Mouse (Mus musculus): ENCODE data around the gene Ggn. TPM values are rescaled to one million over a fixed set of nuclear protein-coding genes. Genes with fewer than 3 reads are reported as not detected.

The Ggn gene
- total RNA-seq, 2 experiments from 2014 or later: 0.92 to 1.2 TPM

DNA sequence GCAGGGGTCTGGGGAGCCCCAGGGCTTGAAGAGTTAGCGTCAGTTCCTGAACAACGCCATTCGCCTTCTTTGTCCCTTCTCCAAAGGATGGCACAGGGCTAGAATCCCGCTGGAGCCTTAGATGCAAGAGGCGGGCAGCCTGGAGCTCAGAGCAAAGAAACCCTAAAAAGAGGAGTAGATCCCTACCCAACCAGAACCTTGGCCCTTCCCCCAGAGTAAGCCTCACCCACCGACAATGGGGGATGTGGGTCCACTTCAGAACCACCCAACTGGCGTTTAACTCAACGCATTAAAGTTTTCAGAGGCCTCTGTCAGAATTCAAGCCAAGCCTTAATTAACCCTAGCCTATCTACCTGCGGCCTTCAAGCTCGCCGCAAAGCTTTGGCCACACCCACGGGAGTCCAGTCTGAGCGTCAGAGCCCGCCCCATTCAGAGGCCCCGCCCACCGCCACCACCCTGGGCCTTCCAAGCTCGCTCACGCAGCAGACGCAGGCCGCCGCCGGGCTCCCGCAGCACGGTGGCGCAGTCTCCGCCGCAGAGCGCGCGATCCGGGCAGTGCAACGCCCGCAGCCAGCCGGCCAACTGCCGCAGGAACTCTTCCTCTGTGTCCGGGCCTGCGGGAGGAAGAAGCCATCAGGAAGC, 14.7 kb upstream of the Ggn start:
- intact Hi-C loops (cut with DNase I): loop anchor here (10.0 kb wide), 1 partner anchor 101 kb away; no protein-coding TSS in a partner anchor
- peak; percentile 88 to 91 for DNase-seq (ENCODE audit: low spot score in 2 of 2)

DNA sequence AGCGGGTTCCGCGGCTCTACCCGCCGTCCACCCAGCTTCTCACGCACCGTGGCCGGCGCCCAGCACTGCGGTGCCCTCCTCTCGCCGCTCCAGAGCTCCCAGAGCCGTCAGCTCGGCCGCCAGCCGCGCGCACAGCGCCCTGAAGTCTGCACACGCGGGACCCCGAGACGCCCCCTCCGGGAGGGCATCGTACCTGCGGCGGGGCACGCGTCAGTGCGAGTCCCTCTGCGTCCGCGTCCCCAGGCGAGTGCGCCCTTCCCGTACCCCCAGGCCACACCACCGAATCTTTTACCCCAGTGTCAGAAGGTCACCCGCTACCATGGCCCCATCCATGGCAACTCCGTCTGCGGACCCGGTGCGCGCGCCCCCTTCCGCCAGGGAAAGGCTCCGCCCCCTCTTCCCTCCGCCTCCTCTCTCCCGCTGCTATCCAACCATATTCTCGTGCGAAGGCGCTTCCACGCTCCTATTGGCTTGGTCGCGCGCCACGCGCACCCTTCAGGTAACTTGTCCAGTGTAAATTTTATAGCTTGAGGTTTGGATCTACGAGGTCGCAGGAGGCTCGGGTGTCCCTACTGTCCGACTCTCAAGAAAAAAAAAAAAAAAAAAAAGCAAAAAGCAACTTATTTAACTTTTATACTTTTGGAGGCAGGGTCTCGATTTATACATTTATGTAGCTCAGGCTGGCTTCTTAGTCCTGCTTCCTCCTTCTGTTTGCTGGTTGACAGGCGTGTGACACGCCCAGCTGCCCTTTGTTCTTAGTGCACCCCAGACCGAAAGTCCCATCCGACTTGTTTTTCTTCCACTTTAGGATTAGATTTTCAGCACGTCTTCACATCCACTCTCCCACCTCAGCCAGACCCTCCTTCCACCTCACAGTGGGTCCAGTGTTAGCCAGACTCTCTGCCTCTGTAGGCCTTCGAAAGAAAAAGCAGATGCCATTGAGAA, 13.9 kb upstream of the Ggn start, which contains the start of gene Fam98c:
Gene Fam98c, minus strand, starts transcription at position 397 of the 945 bp plus-strand sequence.
- intact Hi-C loops (cut with DNase I): loop anchor here (10.0 kb wide), 1 partner anchor 101 kb away; no protein-coding TSS in a partner anchor
- DNase-seq (ENCODE audit: low spot score in 2 of 2): peak; percentile 80 to 87

DNA sequence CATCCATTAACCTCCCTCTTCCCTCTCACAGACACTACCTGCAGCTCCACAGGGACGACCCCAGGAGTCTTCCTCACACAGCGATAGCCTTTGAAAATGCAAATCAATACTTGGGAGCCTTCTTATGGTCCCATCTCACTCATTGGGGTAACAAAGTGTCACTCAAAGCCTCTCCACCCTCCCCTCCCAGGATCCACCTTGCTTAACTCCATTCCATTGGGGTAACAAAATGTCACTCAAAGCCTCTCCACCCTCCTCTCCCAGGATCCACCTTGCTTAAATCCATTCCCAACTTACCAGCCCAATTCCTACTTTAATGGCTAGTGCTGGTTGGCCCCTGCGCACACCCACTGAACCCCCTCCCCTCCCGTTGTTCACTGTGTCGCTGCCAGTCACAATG, 11.7 kb upstream of the Ggn start:
- DNase-seq (ENCODE audit: low spot score in 2 of 2): no peak
- intact Hi-C loops (cut with DNase I): loop anchor here (10.0 kb wide), 1 partner anchor 103 kb away; no protein-coding TSS in a partner anchor

DNA sequence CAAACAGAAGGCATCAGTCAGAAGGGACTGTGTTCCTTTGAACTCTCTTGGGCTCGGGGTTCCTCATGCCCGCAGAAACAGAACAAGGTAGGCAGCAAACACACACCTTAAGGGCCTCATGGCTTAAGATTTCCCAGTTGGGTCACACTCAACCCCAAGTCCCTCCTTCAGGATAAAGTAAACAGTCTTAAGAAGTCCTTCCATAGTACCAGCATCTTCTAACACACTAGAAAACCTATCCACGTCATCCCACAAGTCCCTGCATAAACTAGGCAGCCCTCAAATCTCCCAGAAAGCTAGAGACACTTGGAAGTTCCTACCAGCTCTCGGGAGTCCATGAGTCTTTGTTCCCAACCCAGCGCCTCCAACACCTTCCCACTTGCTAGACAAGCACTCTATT, 7.7 kb upstream of the Ggn start:
- no peak for DNase-seq (ENCODE audit: low spot score in 2 of 2)
- intact Hi-C loops (cut with DNase I): no loop called here

DNA sequence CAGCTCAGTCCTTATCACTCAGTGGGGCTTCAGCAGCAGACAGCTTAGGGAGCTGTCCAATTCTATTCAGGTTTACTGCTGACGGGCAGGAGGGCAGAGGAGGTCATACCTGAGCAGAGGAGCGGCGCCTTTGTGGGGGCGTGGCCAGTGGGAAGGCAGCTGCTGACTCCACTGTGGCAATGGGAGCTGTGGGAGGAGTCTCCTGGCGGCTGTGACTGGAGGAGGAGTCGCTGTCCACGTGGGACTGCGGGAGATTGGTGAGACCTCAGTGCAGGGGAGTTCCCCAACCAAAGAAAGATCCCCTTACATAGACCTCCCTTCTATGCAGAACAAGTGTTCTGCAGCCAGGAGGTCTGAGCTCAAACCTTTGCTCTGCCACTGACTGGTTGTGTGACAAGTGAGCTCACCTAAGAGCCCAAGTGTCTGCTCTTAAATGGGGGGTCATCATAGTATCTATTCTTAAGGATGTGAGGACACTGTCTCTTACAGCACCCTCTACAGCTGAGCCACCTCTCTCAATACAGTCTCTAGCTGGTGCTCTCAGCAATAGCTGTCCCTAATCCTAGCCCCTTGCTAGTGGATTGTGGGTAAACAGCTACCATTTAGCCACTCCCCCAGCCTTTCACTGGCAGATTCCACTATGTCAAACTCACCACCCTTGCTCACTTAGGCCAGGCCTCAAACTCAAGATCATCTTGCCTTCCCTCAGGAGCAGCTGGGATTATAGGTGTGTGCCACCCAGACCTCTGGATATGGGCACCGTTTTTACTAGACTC, 7.1 kb upstream of the Ggn start:
- intact Hi-C loops (cut with DNase I): no loop called here
- no peak for DNase-seq (ENCODE audit: low spot score in 2 of 2)

DNA sequence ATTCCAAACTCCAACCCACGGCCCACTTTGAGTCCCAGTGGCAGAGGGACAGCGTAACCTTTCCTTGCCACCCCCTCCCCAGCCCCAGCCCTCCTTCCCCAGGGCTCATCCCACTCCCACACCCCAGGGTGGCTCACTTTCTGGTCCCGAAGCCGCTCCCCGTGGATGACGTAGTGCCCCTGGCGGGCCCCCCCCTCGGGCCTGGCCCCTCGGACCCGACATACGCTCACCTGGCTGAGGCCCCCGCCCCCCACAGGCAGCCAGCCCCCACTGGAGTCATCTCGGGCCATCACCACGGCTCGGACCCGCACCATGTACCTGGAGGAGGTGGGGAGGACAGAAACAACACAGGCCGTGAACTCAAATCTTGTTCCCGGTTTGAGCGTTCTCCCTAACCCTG, 2.4 kb upstream of the Ggn start:
- intact Hi-C loops (cut with DNase I): loop anchor here (5.0 kb wide), 1 partner anchor 70 kb away; the partner anchor contains the start of gene Yif1b

DNA sequence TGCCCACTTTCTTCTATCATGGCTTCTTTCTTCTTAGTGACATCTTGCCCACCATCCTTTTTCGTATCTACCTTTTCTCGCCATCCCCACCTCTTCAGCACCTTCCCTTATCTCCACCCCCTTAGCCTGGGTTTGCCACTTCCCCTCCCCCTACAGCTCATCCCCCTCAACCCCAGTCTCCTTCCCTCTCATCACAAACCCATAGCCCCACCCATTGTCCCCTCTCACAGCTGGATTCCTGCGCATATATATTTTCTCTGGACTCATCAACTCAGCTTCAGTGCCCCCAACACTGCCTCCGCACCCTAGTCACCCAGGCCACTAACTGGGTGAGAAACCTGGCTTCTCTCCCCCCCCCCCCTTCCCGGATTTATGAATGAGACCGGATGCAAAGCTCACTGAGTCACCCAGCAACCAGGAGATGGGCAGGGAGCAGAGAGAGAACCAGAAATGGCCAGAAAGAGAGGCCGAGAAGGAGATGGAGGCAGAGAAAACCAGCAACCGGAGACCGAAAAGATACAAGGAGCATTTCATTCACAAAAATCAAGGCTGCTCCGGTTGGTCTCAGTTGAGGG, 1.8 kb upstream of the Ggn start:
- intact Hi-C loops (cut with DNase I): loop anchor here (5.0 kb wide), 1 partner anchor 69 kb away; the partner anchor contains the start of gene Yif1b
- no peak for DNase-seq (ENCODE audit: low spot score in 2 of 2)

More for the DNA sequence above, 2.4 kb upstream of the Ggn start:
- no peak for DNase-seq (ENCODE audit: low spot score in 2 of 2)

DNA sequence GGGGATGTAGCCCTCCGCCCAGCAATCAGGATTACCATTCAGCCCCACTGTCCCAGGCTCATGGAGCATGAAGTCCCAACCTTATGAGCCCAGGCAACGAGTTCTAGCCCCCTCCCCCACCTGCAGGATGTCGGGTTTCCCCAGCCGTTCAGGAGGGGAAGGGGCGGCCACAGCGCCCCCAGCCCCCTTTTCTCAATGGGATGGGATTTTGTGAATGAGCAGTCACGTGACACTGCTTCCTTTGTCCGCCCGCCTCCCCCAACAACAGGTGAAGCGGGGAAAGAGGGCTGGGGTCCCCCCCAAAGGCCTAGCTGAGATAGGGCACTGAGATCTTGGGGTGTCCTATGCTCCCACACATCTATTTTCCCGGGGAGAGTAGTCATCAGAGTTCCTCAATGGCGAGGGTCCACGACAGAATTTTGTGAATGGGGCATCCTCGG, 1.2 kb upstream of the Ggn start:
- intact Hi-C loops (cut with DNase I): loop anchor here (5.0 kb wide), 1 partner anchor 68 kb away; the partner anchor contains the start of gene Yif1b
- DNase-seq (ENCODE audit: low spot score in 2 of 2): no peak

DNA sequence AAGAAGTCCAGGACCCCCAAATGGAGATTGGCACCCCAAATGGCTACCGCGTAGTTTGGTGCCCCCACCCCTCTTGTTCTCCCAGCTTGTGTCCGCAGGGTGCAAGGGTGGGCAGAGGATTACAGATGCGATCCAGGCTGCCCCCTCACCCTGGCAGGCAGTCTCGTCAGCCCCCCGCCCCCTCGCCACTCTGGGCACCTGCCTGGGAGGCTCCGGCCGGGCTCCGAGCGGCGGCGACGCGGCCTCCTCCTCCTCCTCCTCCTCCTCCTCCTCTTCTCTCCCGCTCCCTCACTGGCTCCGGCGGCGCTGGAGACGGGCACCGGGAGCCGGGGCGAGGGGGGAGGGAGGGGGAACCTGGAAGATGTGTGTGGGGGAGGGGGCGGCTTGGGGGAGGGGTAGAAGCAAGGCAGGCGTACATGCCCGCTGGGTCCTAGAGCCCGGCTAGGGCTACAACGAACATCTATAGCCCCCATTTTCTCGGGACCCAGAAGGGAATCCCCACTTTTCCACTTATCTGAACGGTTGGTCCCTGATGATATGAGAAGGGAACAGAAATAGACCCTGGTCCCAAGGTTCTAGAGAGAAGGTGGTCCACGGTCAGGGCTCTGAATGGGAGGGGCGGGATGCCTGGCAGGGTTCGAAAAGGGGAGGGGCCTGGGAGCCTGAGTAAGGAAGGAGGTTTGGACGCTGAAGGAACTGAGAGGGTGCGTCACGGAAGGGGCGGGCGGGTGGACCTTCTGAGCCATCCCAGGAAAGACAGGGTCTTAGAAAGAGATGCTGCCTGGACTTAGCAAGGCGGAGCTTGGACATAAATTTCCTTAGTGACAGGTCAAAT, 562 bp upstream of the Ggn start:
- intact Hi-C loops (cut with DNase I): loop anchor here (5.0 to 10.0 kb wide), 3 partner anchors 68 to 195 kb away; partner anchors contain the start of genes Dpf1 and Yif1b
- peak; percentile 80 to 81 for DNase-seq (ENCODE audit: low spot score in 2 of 2)

DNA sequence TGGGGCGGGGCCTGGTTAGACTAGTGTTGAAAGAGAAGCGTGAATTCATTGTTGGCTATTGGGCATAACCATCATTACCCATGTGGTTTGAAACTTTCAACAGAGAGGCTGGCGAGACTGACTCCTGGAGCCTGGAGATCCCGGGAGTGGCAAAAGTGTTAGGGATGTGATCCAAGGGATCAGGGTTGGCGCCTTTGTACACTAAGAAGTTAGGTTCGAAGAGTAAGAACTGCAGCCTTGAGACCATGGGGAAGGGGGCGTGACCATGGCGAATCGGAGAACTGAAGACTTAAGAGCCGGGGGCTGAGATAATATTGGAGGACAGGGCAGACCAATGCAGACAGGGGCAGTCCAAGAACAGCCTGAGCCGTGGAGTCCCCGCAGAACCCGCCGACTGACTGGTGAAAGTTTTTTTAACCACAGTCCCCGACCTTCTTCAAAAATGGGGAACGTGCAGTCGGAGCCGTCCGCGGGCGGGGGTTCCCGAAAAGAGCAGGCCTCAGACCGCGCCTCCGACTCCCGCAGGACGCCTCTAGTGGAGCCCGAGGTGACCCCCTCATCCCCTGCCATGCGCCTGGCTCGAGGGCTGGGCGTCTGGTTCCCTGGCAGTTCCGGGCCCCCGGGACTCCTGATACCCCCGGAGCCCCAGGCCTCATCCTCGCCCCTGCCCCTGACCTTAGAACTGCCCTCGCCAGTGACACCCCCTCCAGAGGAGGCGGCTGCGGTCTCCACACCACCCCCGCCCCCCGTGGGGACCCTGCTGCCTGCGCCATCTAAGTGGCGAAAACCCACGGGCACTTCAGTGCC, 948 bp downstream of the Ggn start:
- no peak for DNase-seq (ENCODE audit: low spot score in 2 of 2)
- intact Hi-C loops (cut with DNase I): loop anchor here (5.0 to 10.0 kb wide), 2 partner anchors 131 to 194 kb away; partner anchors contain the start of gene Dpf1

DNA sequence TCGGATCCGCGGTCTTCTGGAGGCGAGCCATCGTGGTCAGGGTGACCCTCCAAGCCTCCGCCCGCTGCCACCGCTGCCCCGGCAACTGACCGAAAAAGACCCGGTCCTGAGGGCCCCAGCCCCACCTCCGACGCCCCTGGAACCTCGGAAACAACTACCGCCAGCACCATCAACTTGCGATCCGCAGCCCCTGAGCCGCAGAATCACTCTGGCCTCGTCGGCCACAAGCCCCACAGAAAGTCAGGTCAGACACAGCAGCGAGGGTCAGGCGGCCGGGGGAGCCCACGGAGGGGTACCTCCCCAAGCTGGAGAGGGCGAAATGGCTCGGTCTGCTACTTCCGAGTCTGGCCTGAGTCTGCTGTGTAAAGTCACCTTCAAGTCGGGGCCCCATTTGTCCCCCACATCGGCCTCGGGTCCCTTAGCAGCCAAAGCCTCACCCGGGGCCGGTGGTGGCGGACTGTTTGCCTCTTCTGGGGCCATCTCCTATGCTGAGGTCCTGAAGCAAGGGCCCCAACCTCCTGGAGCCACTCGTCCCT, 1.6 kb downstream of the Ggn start:
- intact Hi-C loops (cut with DNase I): loop anchor here (5.0 to 10.0 kb wide), 2 partner anchors 131 to 193 kb away; partner anchors contain the start of gene Dpf1
- DNase-seq (ENCODE audit: low spot score in 2 of 2): no peak

DNA sequence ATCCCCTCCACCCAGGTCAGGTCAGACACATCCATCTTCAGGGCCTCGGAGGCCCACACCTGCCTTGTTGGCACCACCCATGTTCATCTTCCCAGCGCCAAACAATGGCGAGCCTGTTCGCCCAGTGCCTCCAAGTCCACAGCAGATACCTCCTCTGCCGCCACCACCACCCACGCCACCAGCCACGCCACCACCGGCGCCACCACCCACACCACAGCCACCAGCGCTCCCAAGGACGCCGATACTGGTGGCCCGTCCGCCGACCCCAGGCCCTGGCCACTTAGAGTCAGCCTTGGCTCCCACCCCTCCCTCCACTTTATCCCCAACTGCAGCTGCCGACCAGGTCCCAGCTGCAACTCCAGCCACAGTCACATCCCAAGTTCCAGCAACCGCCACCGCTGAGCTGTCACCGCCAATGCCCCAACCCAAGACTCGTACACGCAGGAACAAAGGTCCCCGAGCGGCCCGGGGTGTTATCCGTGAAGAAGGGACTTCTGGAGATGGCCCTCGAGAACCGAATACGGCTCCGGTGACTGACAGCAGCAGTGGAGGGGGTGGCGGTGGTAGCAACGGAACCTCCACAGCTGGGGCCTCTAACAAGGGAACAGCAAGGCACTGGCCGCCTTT, 2.5 kb downstream of the Ggn start:
- DNase-seq (ENCODE audit: low spot score in 2 of 2): no peak

DNA sequence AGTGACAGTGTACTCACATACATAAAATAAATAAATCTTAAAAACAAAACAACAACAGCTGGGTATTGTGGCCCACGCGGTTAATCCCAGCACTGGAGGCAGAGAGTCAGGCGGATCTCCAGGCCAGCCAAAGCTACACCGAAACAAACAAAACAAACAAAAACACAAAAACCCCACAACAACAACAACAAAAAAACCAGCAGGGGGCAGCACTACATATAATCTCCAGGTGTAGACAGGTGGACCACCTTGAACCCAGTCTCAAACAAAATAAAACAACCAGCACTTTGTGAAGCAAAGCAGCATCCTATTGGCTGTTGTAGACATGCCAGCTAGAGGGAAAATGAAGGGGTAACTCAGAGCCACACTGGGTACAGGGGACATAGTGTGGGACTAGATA, 8.1 kb downstream of the Ggn start:
- intact Hi-C loops (cut with DNase I): loop anchor here (10.0 kb wide), 1 partner anchor 187 kb away; no protein-coding TSS in a partner anchor
- DNase-seq (ENCODE audit: low spot score in 2 of 2): no peak

More for the DNA sequence above, 2.5 kb downstream of the Ggn start:
- intact Hi-C loops (cut with DNase I): loop anchor here (5.0 to 10.0 kb wide), 2 partner anchors 130 to 192 kb away; partner anchors contain the start of gene Dpf1

DNA sequence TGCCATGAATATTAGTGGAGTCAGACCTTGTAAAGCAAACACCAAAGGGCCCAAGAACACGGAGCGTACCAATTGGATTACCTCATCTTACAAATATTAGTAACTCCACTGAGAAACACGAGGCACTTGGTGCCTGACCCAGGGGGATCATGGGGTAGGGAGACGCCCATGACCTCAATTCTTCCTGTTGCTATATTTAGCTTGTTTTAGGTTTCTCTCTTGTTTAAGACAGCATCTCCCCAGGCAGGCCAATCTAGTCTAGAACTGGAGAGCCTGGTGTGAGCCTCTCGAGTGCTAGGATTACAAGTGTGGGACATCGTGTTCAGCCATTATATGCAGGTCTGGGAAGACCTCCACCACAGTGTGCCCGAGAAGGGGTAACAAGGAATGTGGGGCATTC, 9.3 kb downstream of the Ggn start:
- no peak for DNase-seq (ENCODE audit: low spot score in 2 of 2)
- intact Hi-C loops (cut with DNase I): loop anchor here (10.0 kb wide), 1 partner anchor 185 kb away; no protein-coding TSS in a partner anchor

DNA sequence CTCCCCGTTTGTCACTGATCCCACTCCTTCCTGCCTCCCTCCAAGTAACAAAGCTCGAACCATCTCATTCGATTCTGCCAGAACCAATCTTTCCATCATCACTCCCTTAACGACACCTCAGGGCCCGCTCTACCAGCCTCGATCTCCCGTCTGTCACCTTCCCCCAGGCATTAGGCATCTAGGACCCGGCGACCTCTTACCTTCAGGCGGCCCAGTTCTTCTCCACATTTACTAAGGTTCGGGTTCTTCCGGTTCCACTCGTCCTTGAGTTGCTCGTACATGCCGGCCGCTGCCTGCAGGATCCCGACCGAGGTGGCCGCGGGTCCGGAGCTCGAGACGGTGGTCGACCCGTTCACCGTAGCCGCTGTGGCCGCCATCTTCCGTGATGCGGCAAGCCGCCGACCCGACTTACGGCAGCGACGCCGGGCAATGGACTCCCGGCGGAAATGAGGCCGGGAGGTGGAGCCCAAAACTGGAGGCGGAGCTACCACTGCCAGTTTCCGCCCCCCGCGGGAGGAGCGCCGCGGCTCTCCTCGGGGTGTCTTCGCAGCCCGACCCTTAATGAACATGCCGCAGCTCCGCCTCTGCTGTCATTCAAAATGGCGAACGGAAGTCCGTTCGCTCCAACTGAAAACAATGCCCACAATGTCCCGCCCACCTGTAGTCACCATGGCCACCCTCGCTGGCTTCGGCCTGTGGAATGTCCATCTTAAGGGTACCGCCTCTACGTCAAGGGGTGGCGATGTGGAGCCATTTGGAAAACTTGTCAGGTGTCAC, 10.3 kb downstream of the Ggn start, which contains the start of gene Psmd8:
Gene Psmd8, minus strand, starts transcription at position 625 of the 777 bp plus-strand sequence.
- peak; percentile 95 to 97 for DNase-seq (ENCODE audit: low spot score in 2 of 2)
- intact Hi-C loops (cut with DNase I): loop anchor here (5.0 kb wide), 1 partner anchor 57 kb away; the partner anchor contains the start of gene Yif1b

Measured in left cerebral cortex, postnatal 14 days (tissue).